Mouse (Mus musculus) embryonic facial prominence, embryonic 11.5 days (tissue): ENCODE results near the gene Grb14. TPM values are rescaled to one million over a fixed set of nuclear protein-coding genes. Genes with fewer than 3 reads are reported as not detected.
A peak's percentile ranks its signal among the peaks of the same experiment; 100 is the strongest.

Experiments used
- ATAC-seq: fragments of 200-750 bp; cut with Nextera tagmentation; replicated peaks from 2 replicates; pipeline ENCODE4 v1.8.0; 2017; ENCODE audit warnings: low read depth; ENCODE audit not compliant: insufficient number of reproducible peaks, low FRiP score, low TSS enrichment
- DNase-seq: peaks from one replicate; pipeline ENCODE4 v3.0.0-alpha.2; 2015; ENCODE audit warnings: low spot score
- H3K27ac ChIP-seq: fragments of 300-500 bp; sonication (generic); replicated peaks from 2 replicates; pipeline ENCODE4 v1.5.1; 2014; ENCODE audit warnings: mild to moderate bottlenecking, low read depth, low read length, control low read depth
- H3K27me3 ChIP-seq: fragments of 300-500 bp; sonication (generic); 2 replicates; pipeline ENCODE4 v1.6.1; 2014; ENCODE audit warnings: mild to moderate bottlenecking, low read length, moderate library complexity, mixed read lengths; ENCODE audit not compliant: control insufficient read depth, insufficient read depth
- H3K36me3 ChIP-seq: fragments of 300-500 bp; sonication (generic); replicated peaks from 2 replicates; pipeline ENCODE4 v1.6.1; 2014; ENCODE audit warnings: low read depth, mild to moderate bottlenecking, low read length, moderate library complexity, mixed read lengths; ENCODE audit not compliant: control insufficient read depth, insufficient read depth
- H3K4me1 ChIP-seq: fragments of 300-500 bp; sonication (generic); 2 replicates; pipeline ENCODE4 v1.6.1; 2014; ENCODE audit warnings: low read length, mixed read lengths; ENCODE audit not compliant: control insufficient read depth, insufficient read depth
- H3K4me2 ChIP-seq: fragments of 300-500 bp; sonication (generic); 2 replicates; pipeline ENCODE4 v1.6.1; 2014; ENCODE audit warnings: low read depth, mild to moderate bottlenecking, control low read depth, low read length, moderate library complexity
- H3K4me3 ChIP-seq: fragments of 300-500 bp; sonication (generic); 2 replicates; pipeline ENCODE4 v1.5.1; 2014; ENCODE audit warnings: low read depth, low read length, control low read depth
- H3K9ac ChIP-seq: fragments of 300-500 bp; sonication (generic); replicated peaks from 2 replicates; pipeline ENCODE4 v1.6.1; 2014; ENCODE audit warnings: mild to moderate bottlenecking, control low read depth, low read length
- H3K9me3 ChIP-seq: fragments of 300-500 bp; sonication (generic); replicated peaks from 2 replicates; pipeline ENCODE4 v1.6.1; 2016; ENCODE audit warnings: mild to moderate bottlenecking, low read length, inconsistent platforms, mixed read lengths; ENCODE audit not compliant: control insufficient read depth
- WGBS: fragments of 180-500 bp; shearing (Covaris S2); extraction: QIAGEN DNeasy Blood & Tissue Kit; methylation state at CpG from one replicate; pipeline ENCODE4 v1.1.7; 2014; 5-methylcytosine and 5-hydroxymethylcytosine counted together
- polyA plus RNA-seq: library from polyadenylated mRNA; unstranded; fragments of >200 nt; fragmentation: Nextera tagmentation; extraction: Ambion mirVana; gene quantifications from 2 replicates; pipeline ENCODE4 v1.2.1, GENCODE M21; 2014

Gene Grb14
- polyA plus RNA-seq, 1 experiment from 2014 or later = 9.5 TPM

GRCm38 (mm10) chr2:64893233-64893632, 131.6 kb downstream of the Grb14 start:
- no peaks in the 10 kb centered on the region for H3K27me3 ChIP-seq
- no peak overlapping the region for H3K9ac ChIP-seq
- WGBS = 68% methylated on average over 7 of the region's 7 CpGs
- H3K27ac ChIP-seq = no peak overlapping the region
- H3K4me2 ChIP-seq = no peak overlapping the region
- H3K4me1 ChIP-seq = no peaks in the 10 kb centered on the region
- H3K36me3 ChIP-seq = no peaks in the 10 kb centered on the region
- H3K9me3 ChIP-seq = no peaks in the 10 kb centered on the region
- ATAC-seq (no peak), DNase-seq (peak; percentile 15)
- H3K4me3 ChIP-seq = no peak overlapping the region

GRCm38 (mm10) chr2:64887098-64887757, 137.6 kb downstream of the Grb14 start:
- Histone ChIP-seq H3K4me3 (no peak overlapping the region), H3K27me3 (no peaks in the 10 kb centered on the region), H3K36me3 (no peaks in the 10 kb centered on the region), H3K27ac (no peak overlapping the region), H3K4me2 (no peak overlapping the region), H3K9me3 (no peaks in the 10 kb centered on the region), H3K9ac (no peak overlapping the region), H3K4me1 (no peaks in the 10 kb centered on the region)
- WGBS = 22% methylated on average over 6 of the region's 6 CpGs
- ATAC-seq (no peak), DNase-seq (peak; percentile 55)

GRCm38 (mm10) chr2:64885696-64886095, 139.1 kb downstream of the Grb14 start:
- Histone ChIP-seq H3K27ac (no peak overlapping the region), H3K27me3 (no peaks in the 10 kb centered on the region), H3K9me3 (no peaks in the 10 kb centered on the region), H3K4me2 (no peak overlapping the region), H3K4me3 (no peak overlapping the region), H3K9ac (no peak overlapping the region), H3K36me3 (no peaks in the 10 kb centered on the region), H3K4me1 (no peaks in the 10 kb centered on the region)
- ATAC-seq = no peak
- no peak for DNase-seq
- WGBS = 67% methylated on average over 5 of the region's 5 CpGs

GRCm38 (mm10) chr2:64878275-64878674, 146.5 kb downstream of the Grb14 start:
- H3K4me3 ChIP-seq = no peak overlapping the region
- no peak overlapping the region for H3K9ac ChIP-seq
- no peaks in the 10 kb centered on the region for H3K27me3 ChIP-seq
- DNase-seq = no peak
- H3K27ac ChIP-seq = no peak overlapping the region
- H3K4me1 ChIP-seq = no peaks in the 10 kb centered on the region
- H3K4me2 ChIP-seq = no peak overlapping the region
- H3K9me3 ChIP-seq = no peaks in the 10 kb centered on the region
- no peak for ATAC-seq
- 22% methylated on average over 2 of the region's 2 CpGs for WGBS
- H3K36me3 ChIP-seq = no peaks in the 10 kb centered on the region

Other genes with a start within 250 kb of the Grb14 start
- 2.2 and 2.4 TPM in 2 replicates for gene Cobll1, start 214.4 kb upstream of the Grb14 start, polyA plus RNA-seq